Mouse (Mus musculus): ENCODE measurements around the gene Clec12a.
"Not testable (repeated sequence)": the region's sequence is repeated elsewhere in the genome, so short reads cannot be mapped to it uniquely, and the experiment has no call there.

DNA sequence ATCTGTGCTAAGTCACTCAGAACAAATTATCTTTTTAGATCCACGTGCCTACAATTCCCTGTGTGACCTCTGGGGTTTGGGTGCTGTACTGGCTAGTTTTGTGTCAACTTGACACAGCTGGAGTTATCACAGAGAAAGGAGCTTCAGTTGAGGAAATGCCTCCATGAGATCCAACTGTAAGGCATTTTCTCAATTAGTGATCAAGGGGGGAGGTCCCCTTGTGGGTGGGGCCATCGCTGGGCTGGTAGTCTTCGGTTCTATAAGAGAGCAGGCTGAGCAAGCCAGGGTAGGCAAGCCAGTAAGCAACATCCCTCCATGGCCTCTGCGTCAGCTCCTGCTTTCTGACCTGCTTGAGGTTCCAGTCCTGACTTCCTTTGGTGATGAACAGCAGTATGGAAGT lies at the start of gene Clec12a:
- not testable (repeated sequence) for TF ChIP-seq POLR2AphosphoS5 (IDR thresholded peaks at IDR 0.05; ENCODE audit: insufficient replicate concordance, low read depth, low read length); CTCF (IDR thresholded peaks at IDR 0.05; ENCODE audit: low read depth, low read length); TAL1 (conservative IDR thresholded peaks at IDR 0.05; ENCODE audit: low read depth, low read length); GATA2 (IDR thresholded peaks at IDR 0.05; ENCODE audit: borderline replicate concordance, low read depth, low read length); GATA1 (IDR thresholded peaks at IDR 0.05; ENCODE audit: borderline replicate concordance, low read length)
